Mouse (Mus musculus) inflammation-experienced regulatory T-cells, adult 6 months (primary cell): ENCODE results near the gene Tmc8. TPM values are rescaled to one million over a fixed set of nuclear protein-coding genes. Genes with fewer than 3 reads are reported as not detected.
"Not testable (repeated sequence)": the region's sequence is repeated elsewhere in the genome, so short reads cannot be mapped to it uniquely, and the experiment has no call there.

Experiments
- ATAC-seq: one replicate; pipeline ENCODE4 v1.8.0; 2017
- polyA plus RNA-seq, 3 experiments: library from polyadenylated mRNA; unstranded; fragments of 100-300 nt; shearing (Covaris generic); gene quantifications; one replicate each; pipeline ENCODE4 v1.2.1; 2017

The Tmc8 gene
- polyA plus RNA-seq, 3 experiments from 2014 or later: 32.9 to 40.0 (median 39.0) TPM

DNA sequence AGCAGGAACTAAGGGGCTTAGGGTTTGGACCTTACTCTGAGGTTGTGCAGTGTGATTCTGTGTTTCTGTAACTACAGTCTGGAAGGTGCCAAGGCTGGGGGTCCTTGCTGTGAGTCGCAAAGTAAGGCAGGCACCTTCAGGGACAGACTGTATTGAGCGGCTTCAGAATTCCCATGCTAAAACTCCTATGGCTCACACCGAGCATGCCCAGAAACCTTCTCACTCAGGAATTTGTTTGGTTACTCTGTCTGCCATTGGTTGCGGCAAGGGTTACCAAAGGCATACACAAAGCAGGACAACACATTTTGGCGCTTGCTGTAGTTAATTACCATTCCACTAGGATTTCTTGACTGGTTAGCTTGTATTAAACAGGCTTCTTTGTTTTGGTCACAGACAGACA is 44.3 kb downstream of the Tmc8 start:
- no peak for ATAC-seq

DNA sequence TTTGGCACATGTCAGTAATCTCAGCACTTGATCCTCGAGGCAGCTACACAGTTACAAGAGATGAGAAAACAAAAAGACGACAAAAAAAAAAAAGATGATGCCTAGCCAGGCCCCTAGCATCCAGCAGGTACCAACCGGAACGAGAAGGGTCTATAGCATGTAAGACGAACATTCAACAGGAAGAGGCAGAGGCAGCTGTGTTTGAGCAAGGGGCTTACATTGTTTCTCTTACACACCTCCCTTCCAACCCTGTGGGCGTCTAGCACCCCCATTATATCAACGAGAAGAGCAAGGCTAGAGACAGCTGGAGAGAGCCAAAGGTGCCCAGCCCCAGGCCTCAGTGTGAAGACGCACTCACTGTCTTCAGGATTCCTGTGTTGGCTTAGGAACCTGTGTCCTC is 45.0 kb downstream of the Tmc8 start:
- ATAC-seq: no peak

DNA sequence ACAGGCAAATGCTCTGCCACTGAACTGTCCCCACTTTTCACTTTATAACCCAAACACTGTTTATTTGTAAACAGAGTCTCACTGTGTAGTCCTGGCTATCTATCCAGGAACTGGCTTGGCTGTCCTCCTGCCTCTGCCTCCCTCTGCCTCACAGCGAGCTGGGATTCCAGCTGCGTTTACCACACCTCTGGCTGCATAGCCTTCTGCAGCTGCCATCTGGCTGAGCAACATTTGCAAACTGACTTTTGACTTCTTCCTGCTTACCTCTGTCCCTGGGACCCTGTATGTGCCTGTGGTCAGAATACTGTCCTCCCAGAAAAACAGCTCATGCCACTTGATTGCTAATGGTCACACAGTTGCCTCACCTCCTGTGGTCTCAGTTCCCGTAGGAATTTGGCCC is 45.5 kb downstream of the Tmc8 start:
- ATAC-seq: no peak

DNA sequence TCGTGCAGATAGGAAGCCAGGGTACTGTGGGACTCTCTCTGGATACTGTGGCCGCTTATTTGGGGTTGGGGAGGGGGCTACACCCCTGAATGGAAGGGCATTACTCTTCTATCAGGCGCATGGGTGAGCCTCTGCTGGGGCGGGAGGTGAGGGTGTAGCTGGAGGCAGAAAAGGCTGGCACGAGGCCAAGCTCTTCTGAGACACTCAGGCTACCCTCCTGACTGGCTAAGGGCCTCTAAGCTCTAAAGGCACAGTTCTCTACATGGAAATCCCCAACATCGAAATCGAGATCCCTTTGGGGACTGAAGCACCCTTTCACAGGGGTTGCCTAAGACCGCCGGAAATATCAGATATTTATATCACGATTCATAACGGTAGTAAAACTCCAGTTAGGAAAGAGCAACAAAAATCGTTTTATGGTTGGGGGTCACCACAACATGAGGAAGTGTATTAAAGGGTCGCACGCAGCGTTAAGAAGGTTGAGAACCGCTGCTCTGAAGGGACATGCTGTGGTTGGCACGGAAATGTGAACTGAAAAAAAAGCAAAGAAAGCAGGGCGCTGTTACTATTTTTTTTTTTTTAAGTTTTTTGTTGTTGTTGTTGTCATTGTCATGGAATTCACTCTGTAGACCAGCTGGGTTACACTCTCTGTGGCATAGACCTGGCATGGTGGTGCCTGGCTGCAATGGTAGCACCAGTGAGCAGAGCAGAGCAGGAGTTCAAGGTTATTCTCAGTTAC is 46.4 kb downstream of the Tmc8 start:
- ATAC-seq: peak; percentile 49

DNA sequence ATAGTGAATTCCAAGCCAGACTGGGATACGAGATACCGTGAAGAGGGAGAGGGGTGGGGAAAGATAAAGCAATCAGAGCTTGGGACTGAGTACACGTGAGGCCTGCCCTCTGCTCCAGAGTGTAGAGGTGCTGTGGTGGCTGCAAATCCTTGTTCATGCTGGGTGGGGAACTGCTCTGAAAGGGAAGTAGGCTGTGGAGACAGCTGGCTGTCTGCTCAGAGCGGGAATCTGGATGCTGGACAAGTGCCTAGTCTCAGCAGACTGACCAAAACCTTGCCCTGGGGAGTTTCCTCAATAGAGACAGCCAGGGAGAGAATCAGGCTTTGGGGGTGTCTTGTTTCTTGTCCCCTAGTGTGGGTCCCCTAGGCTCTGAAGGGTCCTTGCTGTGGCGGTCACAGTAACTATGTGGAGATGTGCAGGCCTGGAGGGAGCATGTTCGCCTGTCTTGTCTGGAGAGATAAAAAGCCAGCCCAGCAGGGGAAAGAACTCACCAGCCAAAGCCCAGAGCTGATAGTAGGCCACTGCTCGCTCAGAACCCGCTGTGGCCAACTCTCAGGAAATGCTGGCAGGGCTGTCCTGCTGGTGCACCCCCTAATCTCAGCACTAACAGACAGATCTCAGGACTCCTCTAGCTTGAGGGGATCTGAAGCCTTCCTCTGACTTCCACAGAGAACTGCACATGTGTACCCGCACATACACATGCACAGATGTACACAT is 47.2 kb downstream of the Tmc8 start:
- ATAC-seq: no peak

DNA sequence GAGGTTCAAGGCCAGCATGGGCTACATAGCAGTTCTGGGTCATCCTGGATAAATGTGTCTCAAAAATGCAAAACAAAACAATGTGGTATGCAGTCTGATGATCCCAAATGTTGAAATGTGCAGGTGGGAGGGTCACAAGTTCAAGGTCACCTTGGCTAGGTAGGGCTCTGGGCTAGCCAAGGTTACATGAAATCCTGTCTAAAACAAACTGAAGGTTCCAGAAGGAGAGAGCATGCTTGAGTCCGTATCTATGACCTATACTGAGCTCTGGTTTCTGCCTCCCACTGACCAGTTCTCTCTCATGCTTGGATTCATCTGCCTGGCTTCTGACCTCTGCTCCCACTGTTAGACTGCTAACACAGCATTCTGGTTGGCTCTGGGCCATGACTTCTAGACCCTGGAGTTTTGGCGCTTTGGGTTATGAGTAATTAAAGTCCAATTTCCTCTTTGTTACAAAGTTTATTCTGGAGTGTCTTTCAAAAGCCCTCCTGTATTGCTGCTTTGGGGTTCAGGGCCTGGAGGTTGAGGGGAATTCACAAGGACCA is 47.9 kb downstream of the Tmc8 start:
- ATAC-seq: no peak

DNA sequence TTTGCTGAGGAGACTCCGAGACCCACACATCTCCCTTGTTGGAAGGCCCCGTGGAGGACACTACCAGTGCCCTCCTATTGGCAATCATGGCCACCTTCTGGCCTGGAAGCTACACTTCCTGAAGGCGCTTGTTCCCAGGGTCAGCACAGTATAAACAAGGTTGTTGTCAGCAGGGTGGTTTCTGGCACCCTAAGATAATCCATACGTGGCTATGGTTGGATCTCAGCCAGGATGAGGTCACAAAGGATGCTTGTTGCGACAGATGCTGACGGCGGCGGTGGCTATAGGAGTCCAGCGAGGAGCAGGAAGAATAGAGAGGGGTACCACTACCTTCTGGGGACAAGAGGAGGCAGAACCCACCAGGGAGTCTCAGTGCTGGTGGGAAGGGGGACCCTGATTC is 48.5 kb downstream of the Tmc8 start:
- no peak for ATAC-seq

DNA sequence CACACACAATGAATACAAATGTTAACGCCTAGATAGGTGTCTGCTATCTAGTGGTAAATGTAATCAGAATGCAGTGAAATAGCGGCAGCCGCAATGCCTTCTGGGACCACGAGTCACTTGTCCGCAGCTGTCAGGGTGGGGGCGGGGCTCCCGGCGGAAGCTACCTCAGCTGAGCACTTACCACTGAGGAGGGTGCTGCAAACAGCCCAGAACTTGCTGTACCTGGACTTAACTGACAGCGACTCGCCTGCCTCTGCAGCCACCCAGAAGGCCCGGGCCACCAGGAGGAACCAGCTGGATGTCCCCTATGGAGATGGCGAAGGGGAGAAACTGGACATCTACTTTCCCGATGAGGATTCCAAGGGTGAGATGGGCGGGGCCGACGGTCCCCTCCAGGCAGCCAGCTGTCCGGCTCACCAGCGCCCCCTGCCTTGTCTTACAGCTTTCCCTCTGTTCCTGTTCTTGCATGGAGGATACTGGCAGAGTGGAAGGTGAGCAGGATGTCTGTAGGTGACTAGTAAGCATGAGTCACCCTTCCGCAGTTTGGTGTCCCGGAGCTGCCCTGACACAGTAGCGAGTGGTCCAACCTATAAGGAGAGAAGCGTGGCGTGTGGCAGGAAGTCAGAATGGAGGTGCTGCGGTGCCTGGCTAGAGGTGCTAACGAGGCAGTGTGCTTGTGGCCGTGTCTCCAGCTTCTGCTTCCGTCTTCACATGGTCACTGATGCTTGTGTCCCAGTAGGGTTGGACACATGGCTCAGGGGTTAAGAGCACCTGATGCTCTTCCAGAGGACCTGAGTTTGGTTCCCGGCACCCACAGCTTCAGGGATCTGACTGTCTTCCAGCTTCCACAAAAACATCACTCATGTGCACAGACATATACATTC is 50.5 kb downstream of the Tmc8 start:
- ATAC-seq: peak; percentile 90

DNA sequence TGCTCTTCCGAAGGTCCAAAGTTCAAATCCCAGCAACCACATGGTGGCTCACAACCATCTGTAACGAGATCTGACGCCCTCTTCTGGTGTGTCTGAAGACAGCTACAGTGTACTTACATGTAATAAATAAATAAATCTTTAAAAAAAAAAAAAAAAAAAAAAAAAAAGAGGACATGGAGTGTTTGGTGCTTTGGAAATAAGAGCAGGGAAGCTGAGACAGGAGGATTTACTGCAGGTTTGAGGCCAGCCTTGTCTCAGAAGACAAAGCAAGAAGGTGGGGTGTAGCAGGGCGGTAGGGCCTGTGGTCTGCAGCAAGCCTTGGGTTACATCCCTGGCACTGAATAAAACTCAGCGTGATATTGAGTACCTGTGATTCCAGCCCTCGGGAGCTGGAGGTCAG is 51.6 kb downstream of the Tmc8 start:
- not testable (repeated sequence) for ATAC-seq

DNA sequence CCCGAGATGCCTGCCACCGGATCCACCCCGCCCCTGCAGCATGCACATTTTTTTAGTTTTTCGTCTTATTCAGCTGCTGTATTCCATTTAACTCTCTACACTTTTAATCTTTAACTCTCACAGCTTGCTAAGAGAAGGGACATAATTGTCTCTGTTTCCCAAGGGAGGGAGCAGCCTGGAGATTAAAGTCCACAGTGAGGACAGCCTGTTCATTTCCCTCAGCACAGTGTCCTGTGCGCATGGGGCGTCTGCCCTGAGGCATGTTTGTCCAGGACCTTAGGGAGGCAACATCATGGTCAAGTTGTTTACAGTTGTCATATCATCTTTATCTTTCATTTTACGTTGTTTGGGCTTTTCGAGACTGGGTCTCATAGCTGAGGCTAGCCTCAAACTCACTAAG is 52.2 kb downstream of the Tmc8 start:
- no peak for ATAC-seq

DNA sequence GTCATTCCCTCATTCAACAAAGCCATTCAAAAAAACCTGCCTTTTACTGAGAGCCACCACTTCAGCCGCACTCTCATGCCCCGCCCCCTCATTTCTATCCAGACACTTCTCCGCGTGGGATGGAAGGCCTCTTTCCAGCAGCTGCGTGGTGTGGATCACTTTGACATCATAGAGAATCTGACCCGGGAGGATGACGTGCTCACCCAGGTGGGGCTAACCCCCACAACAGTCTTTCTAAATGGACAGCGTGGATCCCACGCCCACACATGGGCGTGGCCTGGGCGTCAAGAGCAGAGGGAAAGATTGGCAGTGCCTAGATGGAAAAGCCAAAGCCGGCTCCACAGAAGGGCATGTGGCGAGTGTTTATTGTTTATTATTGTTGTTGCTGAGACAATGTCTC is 54.4 kb downstream of the Tmc8 start:
- no peak for ATAC-seq

DNA sequence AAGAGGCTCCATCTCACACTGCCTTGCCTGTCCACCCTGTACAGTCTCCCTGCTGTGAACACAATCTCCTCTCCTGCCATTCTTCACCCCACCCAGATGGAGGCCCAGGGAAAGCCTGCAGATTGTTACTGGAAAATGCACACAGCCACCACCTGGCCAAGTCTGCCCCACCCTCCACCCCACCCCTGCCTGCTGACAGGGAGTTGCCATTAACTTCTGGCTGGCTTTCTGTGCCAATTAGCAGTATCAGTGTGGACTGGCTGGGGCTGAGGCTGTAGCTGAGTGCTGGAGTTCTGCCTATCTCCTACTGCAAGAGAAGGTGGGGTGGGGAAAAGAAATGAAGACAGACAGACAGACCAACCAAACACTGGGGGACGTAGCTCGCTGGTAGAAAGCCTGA is 56.7 kb downstream of the Tmc8 start:
- ATAC-seq: no peak

DNA sequence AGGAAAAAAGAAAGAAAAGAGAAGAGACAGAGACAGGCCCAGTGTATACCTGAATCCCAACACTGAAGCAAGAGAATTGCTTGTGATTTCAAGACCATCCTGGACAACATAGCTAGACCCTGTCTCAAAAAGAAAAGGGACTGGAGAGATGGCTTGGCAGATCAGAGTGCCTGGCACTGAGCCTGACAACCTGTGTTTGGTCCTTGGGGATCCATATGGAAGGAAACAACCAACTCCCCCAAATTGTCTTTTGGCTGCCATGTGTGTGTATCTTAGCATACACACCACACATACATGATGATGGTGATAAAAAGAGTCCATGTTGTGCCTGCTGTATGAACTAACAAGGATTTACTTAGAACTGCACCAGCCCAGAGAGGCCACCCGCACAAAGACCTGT is 57.1 kb downstream of the Tmc8 start:
- no peak for ATAC-seq

DNA sequence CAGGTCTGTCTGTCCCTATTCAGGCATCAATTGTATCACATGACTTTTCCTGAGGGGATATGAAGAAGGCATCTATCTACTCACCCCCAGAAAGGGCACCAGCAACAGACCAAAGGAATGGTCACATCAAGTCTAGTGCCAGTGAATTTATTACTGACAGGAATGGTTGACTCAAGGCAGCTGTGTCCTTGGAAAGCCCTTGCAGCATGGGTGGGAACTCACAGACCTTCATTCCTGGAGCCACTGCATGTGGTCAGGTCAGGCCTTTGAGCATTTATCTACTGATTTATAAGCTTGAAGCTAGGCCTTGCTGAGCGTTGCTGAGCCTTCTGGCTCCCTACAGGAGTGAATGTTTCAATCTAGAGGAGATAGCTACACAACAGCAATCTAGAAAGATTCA is 59.0 kb downstream of the Tmc8 start:
- ATAC-seq: no peak

Other genes with a start within 250 kb of the Tmc8 start
- 10 to 100 TPM; 10.8 to 19.2 (median 17.4) TPM for gene Tnrc6c, start 127.8 kb upstream of the Tmc8 start, polyA plus RNA-seq
- gene Tmc6, start 122 bp downstream of the Tmc8 start, polyA plus RNA-seq: 100 to 1,000 TPM in 2 of 3 experiments, 10 to 100 TPM in 1; 90.7 to 159 (median 116) TPM
- 1 to 10 TPM in 2 of 3 experiments, under 1 TPM in 1; 0.57 to 1.3 (median 1.3) TPM for gene 6030468B19Rik, start 15.6 kb downstream of the Tmc8 start, polyA plus RNA-seq
- 1 to 10 TPM; 3.1 to 5.0 (median 4.9) TPM for gene Gm20708, start 27.6 kb downstream of the Tmc8 start, polyA plus RNA-seq
- gene Syngr2, start 27.6 kb downstream of the Tmc8 start, polyA plus RNA-seq: 100 to 1,000 TPM in 1 of 3 experiments, 10 to 100 TPM in 2; 86.3 to 118 (median 89.8) TPM
- 10 to 100 TPM; 32.7 to 39.5 (median 35.4) TPM for gene Afmid, start 43.8 kb downstream of the Tmc8 start, polyA plus RNA-seq
- 100 to 1,000 TPM in 1 of 3 experiments, 10 to 100 TPM in 2; 27.3 to 126 (median 52.4) TPM for gene Tk1, start 44.0 kb downstream of the Tmc8 start, polyA plus RNA-seq
- gene Birc5, start 67.2 kb downstream of the Tmc8 start, polyA plus RNA-seq: 100 to 1,000 TPM in 1 of 3 experiments, 10 to 100 TPM in 2; 16.8 to 256 (median 23.6) TPM
- gene Tmem235, start 78.7 kb downstream of the Tmc8 start, polyA plus RNA-seq: not detected
- 10 to 100 TPM in 1 of 3 experiments, 1 to 10 TPM in 2; 8.5 to 12.7 (median 9.3) TPM for gene Tha1, start 91.4 kb downstream of the Tmc8 start, polyA plus RNA-seq
- gene Socs3, start 188.0 kb downstream of the Tmc8 start, polyA plus RNA-seq: 10 to 100 TPM; 21.7 to 47.4 (median 28.6) TPM
- gene Pgs1, start 204.2 kb downstream of the Tmc8 start, polyA plus RNA-seq: 10 to 100 TPM; 26.4 to 38.4 (median 36.7) TPM